Mouse (Mus musculus) limb, embryonic 10.5 days (tissue): ENCODE results near the gene Cish. TPM values are rescaled to one million over a fixed set of nuclear protein-coding genes. Genes with fewer than 3 reads are reported as not detected.

ENCODE experiments used
- DNase-seq: peaks from one replicate; pipeline ENCODE4 v3.0.0-alpha.2; 2017; ENCODE audit warnings: low spot score
- H3K27ac ChIP-seq: fragments of 300-500 bp; sonication (generic); 2 replicates; pipeline ENCODE4 v1.5.1; 2016; ENCODE audit warnings: mild to moderate bottlenecking
- H3K27me3 ChIP-seq: fragments of 300-500 bp; sonication (generic); 2 replicates; pipeline ENCODE4 v1.6.1; 2016; ENCODE audit warnings: low read depth, mild to moderate bottlenecking; ENCODE audit not compliant: poor library complexity, severe bottlenecking
- H3K36me3 ChIP-seq: fragments of 300-500 bp; sonication (generic); 2 replicates; pipeline ENCODE4 v1.6.1; 2016; ENCODE audit warnings: mild to moderate bottlenecking, moderate library complexity
- H3K4me1 ChIP-seq: fragments of 300-500 bp; sonication (generic); 2 replicates; pipeline ENCODE4 v1.6.1; 2016
- H3K4me3 ChIP-seq: fragments of 300-500 bp; sonication (generic); 2 replicates; pipeline ENCODE4 v1.5.1; 2016; ENCODE audit warnings: mild to moderate bottlenecking, moderate library complexity
- H3K9me3 ChIP-seq: fragments of 300-500 bp; sonication (generic); replicated peaks from 2 replicates; pipeline ENCODE4 v1.6.1; 2016; ENCODE audit warnings: mild to moderate bottlenecking
- WGBS: fragments of 180-500 bp; shearing (Covaris S2); methylation state at CpG from one replicate; pipeline ENCODE4 v1.1.7; 2016; 5-methylcytosine and 5-hydroxymethylcytosine counted together
- polyA plus RNA-seq: library from polyadenylated mRNA; unstranded; fragments of >200 nt; fragmentation: Nextera tagmentation; extraction: Ambion mirVana; gene quantifications from 2 replicates; pipeline ENCODE4 v1.2.1, GENCODE M21; 2016

Cish gene
- polyA plus RNA-seq, 1 experiment from 2014 or later: 4.3 TPM

- no peaks in the 10 kb centered on the region for H3K36me3 ChIP-seq
These were observed 31.1 kb upstream of the Cish start for GRCm38 (mm10) chr9:107264731-107265130.

GRCm38 (mm10) chr9:107267028-107267427 is 28.8 kb upstream of the Cish start:
- H3K27ac ChIP-seq: no peak overlapping the region
- no peaks in the 10 kb centered on the region for H3K9me3 ChIP-seq
- DNase-seq: no peak
- WGBS: 63% methylated on average over 1 of the region's 1 CpGs
- H3K4me3 ChIP-seq: no peak overlapping the region
- peaks cover 16% of the 10 kb centered on the region for H3K4me1 ChIP-seq
- H3K36me3 ChIP-seq: no peaks in the 10 kb centered on the region
- no peaks in the 10 kb centered on the region for H3K27me3 ChIP-seq

More at GRCm38 (mm10) chr9:107264731-107265130, 31.1 kb upstream of the Cish start:
- Histone ChIP-seq H3K4me3 (no peak overlapping the region), H3K27ac (no peak overlapping the region), H3K27me3 (no peaks in the 10 kb centered on the region), H3K9me3 (no peaks in the 10 kb centered on the region), H3K4me1 (peaks cover 12% of the 10 kb centered on the region)
- no peak for DNase-seq
- 73% methylated on average over 3 of the region's 3 CpGs for WGBS

DNA sequence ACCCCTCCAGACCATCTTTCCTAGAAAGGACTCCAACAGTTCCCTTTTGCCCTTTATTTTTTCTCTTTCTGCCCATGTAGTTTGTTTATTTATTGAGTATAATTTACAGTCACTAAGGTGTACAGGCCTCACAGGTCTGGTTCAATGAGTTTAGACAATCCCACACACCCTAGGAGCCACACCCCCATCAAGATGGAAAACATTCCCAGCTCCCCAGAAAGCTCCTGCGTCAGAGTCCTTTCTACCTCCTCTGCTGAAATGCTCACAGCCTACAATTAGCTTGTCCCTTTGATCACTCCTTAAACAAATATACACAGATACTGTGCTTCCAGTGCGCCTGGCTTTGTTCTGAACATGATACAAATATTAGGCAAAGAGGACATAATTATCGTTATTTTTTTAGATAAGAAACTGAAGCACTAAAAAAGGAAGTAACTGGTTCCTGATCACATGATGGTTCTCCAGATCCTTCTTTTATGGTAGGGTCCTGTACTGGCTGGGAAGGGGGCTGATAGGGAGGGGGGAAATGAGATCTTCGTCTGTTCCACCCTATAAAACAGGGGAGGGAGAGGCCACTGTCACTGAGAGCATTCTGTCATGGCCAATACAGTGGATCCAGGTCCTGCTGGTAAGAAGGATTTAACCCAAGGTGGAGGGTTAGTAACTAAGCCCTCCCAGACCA is 28.0 kb upstream of the Cish start:
- no peak overlapping the region for H3K27ac ChIP-seq
- no peak overlapping the region for H3K4me3 ChIP-seq
- H3K9me3 ChIP-seq: no peaks in the 10 kb centered on the region
- no peak for DNase-seq
- no peaks in the 10 kb centered on the region for H3K27me3 ChIP-seq
- peaks cover 14% of the 10 kb centered on the region for H3K4me1 ChIP-seq
- H3K36me3 ChIP-seq: no peaks in the 10 kb centered on the region
- WGBS: 29% methylated on average over 4 of the region's 4 CpGs

DNA sequence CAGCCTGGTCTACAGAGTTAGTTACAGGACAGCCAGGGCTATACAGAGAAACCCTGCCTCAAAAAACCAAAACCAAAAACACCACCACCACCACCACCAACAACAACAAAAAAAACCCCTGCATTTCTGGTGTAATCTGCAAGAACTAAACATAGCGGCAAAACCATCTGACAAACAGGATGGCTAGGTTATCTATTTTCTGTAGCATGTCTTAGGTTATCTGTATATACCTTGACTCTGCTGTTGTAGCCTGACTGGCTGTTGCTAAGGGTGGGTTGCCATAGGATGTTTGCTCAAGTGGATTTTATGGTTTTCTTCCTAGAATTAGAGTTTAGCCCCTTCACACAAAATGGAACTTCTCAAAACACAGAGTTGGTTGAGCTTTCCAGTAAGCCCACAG is 26.1 kb upstream of the Cish start:
- Histone ChIP-seq H3K9me3 (no peaks in the 10 kb centered on the region), H3K4me3 (no peak overlapping the region), H3K27me3 (no peaks in the 10 kb centered on the region), H3K27ac (no peak overlapping the region), H3K36me3 (no peaks in the 10 kb centered on the region), H3K4me1 (peaks cover 22% of the 10 kb centered on the region)
- WGBS: 95% methylated on average over 1 of the region's 1 CpGs
- DNase-seq: no peak

GRCm38 (mm10) chr9:107271177-107271938 is 24.5 kb upstream of the Cish start:
- Histone ChIP-seq H3K27me3 (no peaks in the 10 kb centered on the region), H3K4me3 (no peak overlapping the region), H3K27ac (no peak overlapping the region), H3K36me3 (no peaks in the 10 kb centered on the region), H3K4me1 (peaks cover 15% of the 10 kb centered on the region; the same call in 1 of the 2 replicates), H3K9me3 (no peaks in the 10 kb centered on the region)
- DNase-seq: no peak
- 78% methylated on average over 7 of the region's 7 CpGs for WGBS

- DNase-seq: no peak
- peaks cover 15% of the 10 kb centered on the region; the same call in 1 of the 2 replicates for H3K4me1 ChIP-seq
- no peaks in the 10 kb centered on the region for H3K36me3 ChIP-seq
- no peak overlapping the region for H3K4me3 ChIP-seq
- H3K27ac ChIP-seq: no peak overlapping the region
- WGBS: 62% methylated on average over 4 of the region's 4 CpGs
- no peaks in the 10 kb centered on the region for H3K9me3 ChIP-seq
- H3K27me3 ChIP-seq: no peaks in the 10 kb centered on the region
These were observed 23.5 kb upstream of the Cish start for GRCm38 (mm10) chr9:107272284-107272683.

DNA sequence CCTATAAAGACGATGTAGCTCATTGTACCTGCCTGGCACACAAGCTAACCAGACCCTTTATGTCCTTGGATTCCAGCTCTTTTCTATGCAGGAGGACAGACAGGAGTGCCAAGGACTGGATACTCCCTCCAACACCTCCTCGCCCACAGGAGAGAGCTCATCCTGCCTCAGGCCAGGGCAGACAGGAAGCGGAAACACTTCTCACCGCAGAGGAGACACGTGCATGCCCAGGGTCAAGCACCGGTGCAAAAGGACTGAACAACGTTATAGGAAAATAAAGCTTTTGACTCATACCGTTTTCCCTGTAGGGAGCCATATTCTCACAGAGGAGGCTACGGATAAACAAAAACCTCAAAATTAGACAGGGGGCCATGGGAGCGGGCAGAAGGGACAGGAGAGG is 22.6 kb upstream of the Cish start:
- H3K27ac ChIP-seq: no peak overlapping the region
- H3K27me3 ChIP-seq: no peaks in the 10 kb centered on the region
- no peaks in the 10 kb centered on the region for H3K36me3 ChIP-seq
- WGBS: 79% methylated on average over 10 of the region's 10 CpGs
- H3K4me1 ChIP-seq: peaks cover 13% of the 10 kb centered on the region
- no peak overlapping the region for H3K4me3 ChIP-seq
- H3K9me3 ChIP-seq: no peaks in the 10 kb centered on the region
- no peak for DNase-seq

DNA sequence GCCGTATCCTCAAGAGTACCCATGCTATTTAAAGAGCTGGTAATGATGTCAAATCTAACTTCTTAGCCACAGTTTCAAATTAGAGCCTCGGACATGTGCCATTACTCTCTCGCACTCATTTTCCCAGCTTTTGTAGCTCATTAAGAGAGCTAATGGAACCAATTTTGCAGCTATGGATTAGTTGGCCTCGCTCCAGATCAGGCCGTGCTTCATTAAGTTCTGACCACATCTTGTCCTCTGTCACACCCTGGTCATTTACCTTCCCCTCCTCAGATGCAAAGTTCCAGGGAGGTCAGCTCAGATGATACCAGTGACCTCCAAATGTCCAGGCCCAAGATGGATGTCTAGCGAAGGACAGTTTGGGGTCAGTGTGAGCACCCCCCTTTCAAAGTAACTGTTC is 21.1 kb upstream of the Cish start:
- no peak overlapping the region for H3K27ac ChIP-seq
- no peak overlapping the region for H3K4me3 ChIP-seq
- no peaks in the 10 kb centered on the region for H3K36me3 ChIP-seq
- H3K27me3 ChIP-seq: no peaks in the 10 kb centered on the region
- 66% methylated on average over 6 of the region's 6 CpGs for WGBS
- no peaks in the 10 kb centered on the region for H3K9me3 ChIP-seq
- DNase-seq: no peak
- H3K4me1 ChIP-seq: peaks cover 28% of the 10 kb centered on the region

GRCm38 (mm10) chr9:107275710-107276109 is 20.1 kb upstream of the Cish start:
- no peak for DNase-seq
- Histone ChIP-seq H3K4me3 (no peak overlapping the region), H3K4me1 (peaks cover 37% of the 10 kb centered on the region), H3K27ac (no peak overlapping the region), H3K36me3 (no peaks in the 10 kb centered on the region), H3K9me3 (no peaks in the 10 kb centered on the region), H3K27me3 (no peaks in the 10 kb centered on the region)
- 87% methylated on average over 5 of the region's 5 CpGs for WGBS

DNA sequence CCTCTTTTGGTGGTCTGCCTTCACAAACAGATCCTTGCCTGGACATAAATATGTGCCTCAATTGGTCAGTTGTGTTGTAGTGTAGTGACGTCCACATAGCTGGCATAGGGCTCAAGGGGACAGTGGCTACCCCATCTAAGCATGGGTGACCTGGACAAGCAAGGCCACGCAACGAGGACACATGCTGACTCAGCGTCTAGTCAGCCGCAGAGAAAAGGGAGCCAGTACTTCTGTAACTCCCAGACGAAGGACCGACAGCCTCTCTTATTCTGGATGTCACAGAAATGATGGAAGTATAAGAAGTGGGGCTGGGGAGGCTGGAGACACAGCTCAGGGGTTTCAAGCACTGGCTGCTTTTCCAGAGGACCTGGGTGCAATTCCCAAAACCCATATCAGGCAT is 18.2 kb upstream of the Cish start:
- whole genome bisulfite sequencing: 89% methylated on average over 7 of the region's 7 CpGs
- no peaks in the 10 kb centered on the region for H3K9me3 ChIP-seq
- no peaks in the 10 kb centered on the region for H3K27me3 ChIP-seq
- DNase-seq: no peak
- H3K27ac ChIP-seq: no peak overlapping the region
- no peaks in the 10 kb centered on the region for H3K36me3 ChIP-seq
- H3K4me3 ChIP-seq: no peak overlapping the region
- H3K4me1 ChIP-seq: peaks cover 35% of the 10 kb centered on the region

GRCm38 (mm10) chr9:107278126-107278525 is 17.7 kb upstream of the Cish start:
- Histone ChIP-seq H3K27me3 (no peaks in the 10 kb centered on the region), H3K27ac (no peak overlapping the region), H3K4me1 (peaks cover 35% of the 10 kb centered on the region), H3K4me3 (no peak overlapping the region), H3K36me3 (no peaks in the 10 kb centered on the region), H3K9me3 (no peaks in the 10 kb centered on the region)
- DNase-seq: no peak
- WGBS: 47% methylated on average over 4 of the region's 4 CpGs

GRCm38 (mm10) chr9:107278527-107279377 is 17.1 kb upstream of the Cish start:
- H3K4me3 ChIP-seq: no peak overlapping the region
- 0 out of 2 replicates have a peak overlapping the region, but pooled peaks have one; percentile 25 for H3K27ac ChIP-seq
- WGBS: 60% methylated on average over 8 of the region's 8 CpGs
- peaks cover 35% of the 10 kb centered on the region for H3K4me1 ChIP-seq
- no peaks in the 10 kb centered on the region for H3K9me3 ChIP-seq
- no peaks in the 10 kb centered on the region for H3K36me3 ChIP-seq
- no peaks in the 10 kb centered on the region for H3K27me3 ChIP-seq
- DNase-seq: no peak
